Mouse (Mus musculus): Measurements from ENCODE around the gene Ccsap.

Gene Ccsap

GRCm38 (mm10) chr8:123805718-123806373 is 54.2 kb downstream of the Ccsap start, which contains the start of gene Rab4a:
Gene Rab4a (plus strand): TSS chr8:123805985.
- peak; percentile 84 for DNase-seq (ENCODE audit: low read depth, low spot score)

GRCm38 (mm10) chr8:123805209-123805717 is 54.7 kb downstream of the Ccsap start:
- no peak for DNase-seq (ENCODE audit: low read depth, low spot score)

GRCm38 (mm10) chr8:123804586-123804985 is 55.4 kb downstream of the Ccsap start:
- DNase-seq (ENCODE audit: low read depth, low spot score), result no peak

GRCm38 (mm10) chr8:123803639-123804038 is 56.4 kb downstream of the Ccsap start:
- no peak for DNase-seq (ENCODE audit: low read depth, low spot score)

GRCm38 (mm10) chr8:123801538-123801937 is 58.5 kb downstream of the Ccsap start:
- DNase-seq (ENCODE audit: low read depth, low spot score), result no peak

- no peak for DNase-seq (ENCODE audit: low read depth, low spot score)
Observed at GRCm38 (mm10) chr8:123800867-123801266, 59.1 kb downstream of the Ccsap start.

- DNase-seq (ENCODE audit: low read depth, low spot score), result no peak
Observed at GRCm38 (mm10) chr8:123799885-123800284, 60.1 kb downstream of the Ccsap start.

GRCm38 (mm10) chr8:123799434-123799833 is 60.6 kb downstream of the Ccsap start:
- no peak for DNase-seq (ENCODE audit: low read depth, low spot score)

- no peak for DNase-seq (ENCODE audit: low read depth, low spot score)
Observed at GRCm38 (mm10) chr8:123797928-123798327, 62.1 kb downstream of the Ccsap start.

- DNase-seq (ENCODE audit: low read depth, low spot score), result no peak
Observed at GRCm38 (mm10) chr8:123796758-123797157, 63.3 kb downstream of the Ccsap start.

- DNase-seq (ENCODE audit: low read depth, low spot score), result no peak
Observed at GRCm38 (mm10) chr8:123794766-123795165, 65.2 kb downstream of the Ccsap start.

GRCm38 (mm10) chr8:123793900-123794299 is 66.1 kb downstream of the Ccsap start:
- no peak for DNase-seq (ENCODE audit: low read depth, low spot score)

- DNase-seq (ENCODE audit: low read depth, low spot score), result no peak
Observed at GRCm38 (mm10) chr8:123791845-123792225, 68.2 kb downstream of the Ccsap start.

GRCm38 (mm10) chr8:123791101-123791844 is 68.7 kb downstream of the Ccsap start:
- DNase-seq (ENCODE audit: low read depth, low spot score), result no peak

All from WW6 (cell line).